Mouse (Mus musculus) kidney, adult 2 months (tissue): ENCODE measurements around the gene Stra8.

ENCODE experiments used
- CTCF ChIP-seq: fragments of 200-500 bp; conservative IDR thresholded peaks from 2 replicates; pipeline ENCODE4 v1.5.1; 2011; ENCODE audit warnings: low read depth, mild to moderate bottlenecking, control low read depth, low read length, moderate library complexity, mixed read lengths; ENCODE audit not compliant: insufficient read depth, insufficient read length
- POLR2A ChIP-seq: fragments of 200-500 bp; IDR thresholded peaks from one replicate; pipeline ENCODE4 v1.6.1; 2011; ENCODE audit warnings: low read depth, low read length, control low read depth

DNA sequence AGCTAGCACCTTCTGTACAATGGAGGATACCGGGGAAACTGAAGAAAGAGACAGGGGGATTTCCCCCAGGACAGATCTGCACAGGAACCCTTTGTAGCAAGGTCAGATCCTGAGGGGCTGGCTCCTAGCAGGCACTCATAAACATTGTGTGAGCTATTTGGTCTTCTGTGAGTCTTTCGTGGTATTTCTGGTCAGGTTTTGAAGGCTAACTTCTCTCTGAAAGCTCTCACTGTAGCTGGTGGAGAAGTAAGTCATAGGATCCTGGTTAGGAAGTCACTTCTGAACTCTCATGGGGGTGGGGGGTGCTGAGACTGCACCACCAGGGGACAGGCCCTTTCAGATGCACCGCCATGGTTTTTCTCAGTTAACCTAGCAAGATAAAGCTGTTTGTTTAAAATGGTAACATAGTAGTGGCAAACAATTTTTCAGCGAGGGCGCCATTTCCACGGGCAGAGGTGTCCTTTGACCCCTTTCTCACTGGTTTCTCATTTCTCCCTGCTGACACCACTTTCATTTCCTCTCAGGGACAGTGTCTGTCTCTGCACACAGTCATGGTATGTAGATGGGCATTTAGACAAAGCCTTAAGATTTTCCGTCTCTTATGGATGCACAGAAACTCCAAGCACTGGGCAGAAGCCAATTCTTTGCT, 18.4 kb downstream of the Stra8 start:
- TF ChIP-seq CTCF (no peak), POLR2A (no peak)
